Mouse (Mus musculus): ENCODE results near the gene Mrps18a.

Gene Mrps18a

DNA sequence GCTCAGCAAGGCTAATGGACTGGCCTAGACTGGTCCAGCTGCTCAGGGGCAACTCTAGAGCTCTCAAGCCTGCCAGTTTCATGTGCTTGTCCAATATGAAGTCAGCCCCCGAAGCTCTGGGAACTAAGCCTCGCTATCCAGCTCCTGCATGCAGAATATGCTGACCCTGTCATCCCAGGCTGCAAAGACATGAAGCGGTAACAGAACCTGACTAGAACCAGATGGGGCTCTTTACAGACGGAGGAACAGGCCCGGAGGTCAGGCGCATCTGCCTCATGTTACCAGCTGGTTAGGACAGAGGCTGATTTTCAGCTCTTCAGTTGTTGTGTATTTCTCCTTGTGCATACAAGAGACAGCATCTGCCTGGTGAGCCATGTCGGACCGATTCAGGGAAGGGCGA is 8.9 kb upstream of the Mrps18a start:
- no peak for DNase-seq (ENCODE audit: extremely low read depth, low read depth, low spot score)

DNA sequence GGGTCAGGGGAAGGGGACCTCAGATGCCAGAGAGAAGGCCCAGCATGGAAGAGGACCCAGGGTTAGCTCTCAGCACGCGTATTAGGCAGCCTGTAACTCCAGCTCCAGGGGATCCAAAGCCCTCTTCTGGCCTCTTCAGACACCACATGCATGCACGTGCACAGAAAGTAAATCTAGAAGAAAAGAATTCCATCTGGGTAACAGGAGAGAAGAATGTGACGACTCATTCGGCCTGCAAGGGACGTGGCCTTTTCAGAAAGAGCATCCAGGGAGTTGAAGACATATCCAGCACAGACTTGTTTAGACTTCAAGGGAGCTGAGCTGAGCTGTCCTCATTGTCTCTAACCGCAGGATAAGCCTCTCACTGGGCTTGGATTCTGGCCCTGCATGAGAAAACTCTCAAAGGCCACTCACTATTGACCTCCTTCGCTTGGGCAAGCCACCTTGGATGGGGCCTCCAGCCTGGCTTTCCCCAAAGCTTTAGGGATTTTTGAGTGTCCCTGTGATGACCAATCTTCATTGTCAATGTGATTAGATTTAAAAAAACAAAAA is 8.1 kb upstream of the Mrps18a start:
- no peak for DNase-seq (ENCODE audit: extremely low read depth, low read depth, low spot score)

DNA sequence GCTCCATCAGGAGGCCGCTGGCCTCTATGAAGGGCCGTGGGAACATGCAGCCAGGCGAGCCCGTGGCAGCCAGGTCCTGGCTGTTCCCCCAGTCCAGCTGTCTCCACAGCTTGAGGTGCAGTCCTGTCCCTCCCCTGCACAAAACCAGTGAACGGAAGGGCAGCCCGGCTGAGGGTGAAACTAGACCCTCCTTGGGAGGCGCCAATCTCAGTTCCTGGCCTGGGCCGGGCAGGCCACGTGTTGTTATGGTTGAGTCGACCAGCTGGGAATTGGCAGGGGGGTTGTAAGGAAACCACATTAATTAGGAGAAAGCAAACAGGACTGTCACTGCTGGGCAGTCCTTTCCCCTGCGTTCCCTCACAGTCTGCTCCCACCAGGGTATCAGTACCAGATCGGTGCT is 6.3 kb upstream of the Mrps18a start:
- DNase-seq (ENCODE audit: extremely low read depth, low read depth, low spot score): no peak

DNA sequence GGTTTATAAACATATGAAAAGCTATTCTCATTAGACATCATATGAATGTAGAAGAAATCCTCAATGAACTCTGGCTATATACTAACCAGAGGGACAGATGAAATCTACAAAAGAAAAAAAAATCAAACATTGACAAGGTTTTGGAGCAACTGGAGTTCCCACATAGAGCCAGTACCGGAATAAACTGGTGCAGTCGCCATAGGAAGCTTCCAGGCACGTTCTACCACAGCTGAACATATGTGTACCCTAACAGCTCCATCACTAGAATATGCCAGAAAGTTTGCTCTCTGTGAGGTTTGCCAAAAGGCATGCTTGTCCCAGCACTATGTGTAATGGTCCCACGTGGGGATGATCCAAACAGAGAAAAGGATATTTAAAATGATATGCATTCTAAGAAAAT is 2.5 kb upstream of the Mrps18a start:
- no peak for DNase-seq (ENCODE audit: extremely low read depth, low read depth, low spot score)

DNA sequence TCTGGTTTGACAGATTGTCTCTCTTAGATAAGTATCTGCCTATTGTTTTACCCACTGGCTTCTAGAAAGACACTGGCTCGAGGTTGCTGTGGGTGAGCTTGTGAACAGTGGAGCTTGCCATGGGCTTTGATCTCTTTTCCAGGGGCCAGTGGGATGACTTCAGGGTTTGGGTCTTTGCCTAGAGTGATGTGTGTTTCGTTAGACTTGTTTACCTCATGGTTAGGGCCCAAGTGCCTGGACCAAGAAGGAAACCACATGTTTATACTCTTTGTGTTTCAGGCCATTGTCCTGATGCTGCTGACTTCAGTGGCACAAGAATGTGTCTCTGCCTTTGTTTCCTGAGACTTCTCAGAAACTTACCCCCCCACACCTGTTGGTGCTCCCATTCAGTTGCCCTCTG is 4.7 kb downstream of the Mrps18a start:
- no peak for DNase-seq (ENCODE audit: extremely low read depth, low read depth, low spot score)

DNA sequence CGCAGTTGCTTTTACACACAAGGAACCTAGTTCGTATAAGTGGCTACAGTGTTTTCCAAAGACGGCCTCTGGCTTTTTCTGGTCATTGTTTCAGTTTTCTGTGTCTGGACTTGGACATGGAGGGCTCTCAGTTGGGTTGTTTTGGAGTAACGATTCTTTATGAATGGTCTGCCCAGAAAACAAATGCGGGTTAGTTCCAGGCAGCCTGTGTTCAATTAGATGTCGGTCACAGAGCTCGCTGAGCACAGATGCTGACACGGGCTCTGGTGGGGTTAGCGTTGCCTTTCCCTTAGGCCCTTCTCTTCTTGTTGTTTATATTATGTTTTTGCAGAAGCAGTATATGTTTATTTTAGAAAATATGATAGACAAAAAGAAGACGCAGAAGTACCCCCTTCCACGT is 5.4 kb downstream of the Mrps18a start:
- no peak for DNase-seq (ENCODE audit: extremely low read depth, low read depth, low spot score)

DNA sequence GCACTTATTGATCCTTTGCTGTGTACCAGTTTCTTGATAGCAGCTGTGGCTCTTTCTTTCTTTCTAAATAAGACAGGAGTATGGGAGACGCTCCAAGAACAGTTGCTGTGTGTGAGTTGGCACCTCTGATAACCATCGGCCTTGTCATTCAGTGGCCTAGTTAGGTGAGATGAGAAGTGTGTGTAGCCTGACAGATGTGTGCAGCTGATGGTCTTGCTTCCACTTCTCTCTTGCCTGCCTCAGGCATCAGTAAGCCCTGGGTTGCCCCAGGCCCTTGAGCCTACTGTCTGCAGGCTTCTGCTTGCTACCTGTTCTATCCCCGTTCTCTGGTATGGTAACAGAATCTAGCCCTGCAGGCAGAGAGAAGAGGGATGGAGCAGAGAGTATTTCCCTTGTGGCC is 6.1 kb downstream of the Mrps18a start:
- DNase-seq (ENCODE audit: extremely low read depth, low read depth, low spot score): no peak

DNA sequence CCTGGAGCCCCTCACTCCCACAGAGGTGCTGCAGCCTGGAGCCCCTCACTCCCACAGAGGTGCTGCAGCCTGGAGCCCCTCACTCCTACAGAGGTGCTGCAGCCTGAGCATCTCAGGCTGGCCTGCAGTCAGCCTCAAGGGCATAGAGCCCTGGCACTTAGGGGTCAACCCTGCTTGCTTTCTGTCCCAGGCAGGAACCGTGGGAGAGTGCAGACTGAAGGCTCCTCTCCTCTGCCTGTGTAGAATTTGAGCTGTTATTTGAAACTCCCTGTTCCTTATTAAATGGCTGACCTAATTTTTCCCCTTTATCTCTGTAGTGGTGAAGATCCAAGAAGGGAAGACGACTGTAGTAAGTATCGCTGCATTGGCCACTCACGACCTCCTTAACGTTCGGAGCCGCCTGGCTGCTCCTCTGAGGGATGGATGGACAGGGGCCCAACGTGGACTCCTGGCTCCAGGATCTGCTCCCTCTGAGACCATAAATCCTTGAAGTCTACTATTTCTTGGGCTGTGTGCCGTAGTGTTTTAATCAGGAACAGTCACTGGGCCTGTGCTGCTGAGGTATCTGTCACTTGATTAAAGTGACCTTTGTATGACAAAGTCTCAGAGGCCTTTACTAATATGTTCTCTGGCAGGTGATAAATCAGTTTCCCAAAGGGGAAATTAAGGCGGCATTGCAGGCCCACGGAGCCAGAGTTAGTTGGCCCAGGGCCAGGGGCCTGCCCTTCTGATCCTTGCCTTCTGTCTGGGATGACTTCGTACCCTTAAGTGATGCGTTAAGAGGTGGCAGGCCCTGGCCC is 7.0 kb downstream of the Mrps18a start:
- no peak for DNase-seq (ENCODE audit: extremely low read depth, low read depth, low spot score)

DNA sequence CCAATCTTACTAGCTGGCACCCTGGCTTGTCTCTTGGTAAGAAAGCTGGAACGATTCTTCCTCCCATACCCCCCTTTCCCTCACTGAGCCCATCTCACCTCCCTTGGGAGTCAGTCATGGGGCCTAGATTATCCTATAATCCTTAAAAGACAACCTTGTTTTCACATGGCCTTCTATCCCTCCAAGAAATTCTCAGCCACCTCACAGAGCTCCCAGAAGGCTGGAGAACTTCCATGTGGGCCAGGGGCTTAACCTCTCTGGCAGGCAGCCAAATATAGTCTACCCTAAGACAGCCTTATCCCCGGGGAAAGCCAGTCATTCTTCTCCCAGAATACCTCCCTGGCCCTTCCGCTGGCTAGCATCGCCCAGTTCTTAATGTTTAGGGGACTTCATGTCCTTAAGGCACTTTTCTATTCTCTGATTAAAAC is 7.7 kb downstream of the Mrps18a start:
- DNase-seq (ENCODE audit: extremely low read depth, low read depth, low spot score): no peak

DNA sequence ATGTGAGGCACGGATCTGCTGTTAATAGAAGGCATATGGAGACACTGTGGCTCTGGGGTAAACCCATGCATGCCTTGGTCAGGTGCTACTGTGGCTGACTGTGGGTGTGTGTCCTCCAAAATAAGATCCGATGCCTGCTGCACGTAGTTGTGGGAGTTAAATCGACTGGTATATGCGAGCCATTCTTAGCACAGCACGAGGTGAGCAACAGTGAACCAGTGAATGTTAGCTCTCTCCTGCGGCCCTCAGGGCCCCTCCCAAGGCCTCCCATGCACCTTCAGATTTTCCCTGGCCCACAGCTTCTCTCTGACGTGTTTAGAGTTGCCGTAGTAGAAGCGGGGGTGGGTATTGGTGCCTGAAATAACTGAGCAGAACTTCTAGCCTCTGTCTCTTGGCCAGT is 8.9 kb downstream of the Mrps18a start:
- no peak for DNase-seq (ENCODE audit: extremely low read depth, low read depth, low spot score)

DNA sequence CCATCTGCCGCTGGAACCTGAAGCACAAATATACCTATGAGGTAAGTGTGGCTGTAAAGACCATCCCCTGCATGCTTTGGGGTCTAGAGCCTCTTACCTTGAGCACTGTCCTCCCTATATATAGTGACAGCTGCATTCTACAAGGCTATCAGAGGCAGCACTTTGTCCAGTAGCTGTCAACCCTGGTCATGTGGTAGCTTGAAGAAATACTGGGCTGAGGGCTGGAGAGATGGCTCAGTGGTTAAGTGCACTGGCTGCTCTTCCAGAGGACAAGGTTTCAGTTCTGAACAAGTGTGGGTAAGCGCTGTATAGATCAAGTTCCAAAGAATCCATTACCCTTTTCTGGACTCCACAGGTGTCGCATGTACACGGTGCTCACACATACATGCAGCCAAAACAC is 12.0 kb downstream of the Mrps18a start:
- DNase-seq (ENCODE audit: extremely low read depth, low read depth, low spot score): no peak

DNA sequence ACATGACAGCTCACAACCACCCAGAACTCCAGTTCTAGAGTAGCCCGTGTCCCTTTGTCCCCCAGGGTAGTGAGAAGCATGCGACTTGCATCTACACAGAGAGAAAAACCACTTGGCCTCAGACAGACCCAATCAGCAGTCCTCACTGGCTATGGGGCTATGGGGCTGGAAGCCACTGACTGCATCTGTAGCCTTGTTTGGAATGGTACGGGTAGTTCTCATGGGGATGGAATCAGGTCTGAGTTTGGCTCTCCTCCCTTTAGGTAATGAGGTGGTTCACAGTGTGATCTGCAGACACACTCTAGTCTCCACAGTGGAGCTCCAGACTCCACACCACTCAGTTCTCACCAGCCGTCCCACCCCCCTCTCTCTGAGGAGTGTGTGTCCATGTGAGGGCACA is 12.5 kb downstream of the Mrps18a start:
- DNase-seq (ENCODE audit: extremely low read depth, low read depth, low spot score): no peak

DNA sequence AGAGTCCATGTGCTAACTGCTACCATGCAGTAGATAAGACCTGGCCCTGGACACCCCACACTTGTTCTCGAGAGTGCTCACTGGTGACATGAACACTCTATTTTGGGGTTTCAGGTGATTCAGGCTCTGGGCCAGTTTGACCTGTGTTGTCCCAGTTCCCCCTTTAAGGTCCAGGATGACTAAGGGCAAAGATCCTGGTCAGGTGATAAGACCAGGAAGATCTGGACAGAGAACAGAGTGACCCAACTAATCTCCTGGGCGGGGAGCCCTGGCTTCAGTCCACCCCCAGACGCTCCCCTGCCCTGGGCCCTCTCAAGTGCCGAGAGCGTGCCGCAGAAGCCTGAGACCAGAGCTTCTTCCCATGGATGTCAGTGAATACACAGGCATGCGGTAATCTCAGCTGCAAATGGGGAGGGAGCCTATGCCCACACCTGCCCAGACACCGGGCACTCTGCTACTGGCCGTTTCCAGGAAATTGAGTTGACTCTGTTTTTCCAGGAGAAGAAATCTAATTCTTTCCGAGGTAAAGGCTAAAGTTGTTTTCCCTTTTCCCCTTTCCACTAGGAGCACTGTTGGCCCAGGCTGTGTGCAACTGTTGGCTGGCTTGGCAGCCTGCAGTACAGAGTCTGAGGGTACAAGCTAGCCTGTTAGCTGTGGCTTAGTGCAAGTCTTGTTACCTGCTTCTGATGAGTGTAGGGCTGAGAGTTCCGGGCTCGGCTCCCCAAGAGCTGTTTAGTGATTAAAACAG is 13.3 kb downstream of the Mrps18a start:
- DNase-seq (ENCODE audit: extremely low read depth, low read depth, low spot score): no peak

DNA sequence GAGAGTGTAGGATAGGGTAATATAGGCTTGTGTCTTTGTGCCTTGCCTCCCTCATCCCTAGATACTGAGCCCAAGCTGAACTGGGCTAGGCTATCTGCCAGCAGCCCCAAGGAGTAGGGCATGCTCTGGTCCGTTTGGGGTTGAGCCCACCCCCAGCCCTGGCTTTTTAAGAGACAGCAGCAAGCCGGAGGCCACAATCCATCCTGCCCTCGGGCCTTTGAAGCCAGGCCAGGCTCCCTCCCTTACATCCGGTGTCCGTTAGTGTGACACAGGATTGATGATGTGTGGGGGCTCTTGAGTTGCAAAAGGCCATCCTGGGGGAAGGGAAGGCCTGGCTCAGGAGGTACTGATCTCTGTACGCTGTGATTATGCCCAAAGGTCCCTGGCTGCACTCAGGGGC is 15.8 kb downstream of the Mrps18a start:
- no peak for DNase-seq (ENCODE audit: extremely low read depth, low read depth, low spot score)

DNA sequence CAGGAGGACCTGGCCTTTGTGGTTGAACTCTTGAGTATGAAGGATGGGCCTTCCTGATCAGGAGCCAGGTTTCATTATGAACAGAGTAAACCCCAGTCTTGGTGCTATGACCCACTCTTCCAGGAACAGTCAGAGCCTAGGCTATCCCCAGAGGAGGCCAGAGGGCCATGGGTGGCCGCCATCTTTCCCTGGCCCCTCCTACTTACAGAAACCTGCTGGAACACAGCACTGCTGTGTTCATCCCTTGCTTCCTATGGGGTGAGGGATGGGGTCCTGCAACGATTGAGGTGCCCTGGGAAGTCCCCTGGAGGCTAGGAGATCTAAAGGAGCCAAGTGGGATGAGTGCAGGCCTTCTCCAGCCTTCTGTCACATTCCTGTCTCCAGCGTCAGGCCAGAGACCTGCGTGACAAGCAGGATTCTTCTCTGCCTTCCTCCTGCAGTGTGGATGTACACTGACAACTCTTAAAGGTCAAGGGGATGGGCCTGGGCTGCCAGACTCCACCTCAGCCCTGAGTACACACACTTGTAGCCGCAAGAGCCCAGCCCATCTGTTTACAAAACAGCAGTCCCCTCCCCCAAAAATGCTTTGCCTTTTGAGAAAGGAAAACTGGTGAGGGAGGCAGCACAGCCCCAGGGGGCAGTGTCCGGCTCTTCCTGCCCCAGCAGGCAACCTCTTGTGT is 17.2 kb downstream of the Mrps18a start:
- DNase-seq (ENCODE audit: extremely low read depth, low read depth, low spot score): no peak

DNA sequence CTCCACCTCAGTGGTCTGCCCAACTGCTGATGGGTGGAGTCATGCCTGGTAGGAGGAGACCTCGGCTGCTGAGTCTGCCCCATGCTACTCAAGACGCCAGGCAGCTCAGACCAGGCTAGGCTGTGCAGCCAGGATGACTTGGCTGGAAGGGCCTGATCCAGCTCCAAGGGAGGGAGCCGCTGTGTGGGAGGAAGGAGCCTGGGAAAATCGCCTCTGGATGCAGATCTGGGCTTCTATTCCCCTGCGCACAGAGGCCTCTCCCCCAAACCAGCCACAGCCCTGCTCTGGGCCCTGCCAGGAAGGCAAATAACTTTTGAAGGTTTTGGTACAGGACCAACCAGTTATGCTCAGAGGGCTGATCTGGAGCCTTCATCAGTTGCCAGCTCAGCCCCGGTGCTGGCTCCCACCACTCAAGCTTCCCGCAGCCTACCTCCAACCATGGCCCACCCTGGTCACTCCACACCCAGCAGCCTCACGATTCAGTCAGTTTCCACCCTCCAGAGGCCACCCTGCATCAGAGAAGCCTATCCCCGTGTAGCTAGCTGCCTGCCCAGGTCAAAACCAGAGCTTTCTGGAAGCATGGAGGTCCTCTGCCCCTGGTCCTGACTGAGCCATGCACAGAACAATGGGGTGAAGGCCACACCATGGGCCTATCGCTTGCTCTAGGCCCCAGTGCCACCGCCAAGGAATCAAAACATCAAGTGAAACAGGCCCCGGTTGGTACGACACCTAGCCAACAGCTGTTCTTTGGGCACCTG is 19.1 kb downstream of the Mrps18a start:
- no peak for DNase-seq (ENCODE audit: extremely low read depth, low read depth, low spot score)

DNA sequence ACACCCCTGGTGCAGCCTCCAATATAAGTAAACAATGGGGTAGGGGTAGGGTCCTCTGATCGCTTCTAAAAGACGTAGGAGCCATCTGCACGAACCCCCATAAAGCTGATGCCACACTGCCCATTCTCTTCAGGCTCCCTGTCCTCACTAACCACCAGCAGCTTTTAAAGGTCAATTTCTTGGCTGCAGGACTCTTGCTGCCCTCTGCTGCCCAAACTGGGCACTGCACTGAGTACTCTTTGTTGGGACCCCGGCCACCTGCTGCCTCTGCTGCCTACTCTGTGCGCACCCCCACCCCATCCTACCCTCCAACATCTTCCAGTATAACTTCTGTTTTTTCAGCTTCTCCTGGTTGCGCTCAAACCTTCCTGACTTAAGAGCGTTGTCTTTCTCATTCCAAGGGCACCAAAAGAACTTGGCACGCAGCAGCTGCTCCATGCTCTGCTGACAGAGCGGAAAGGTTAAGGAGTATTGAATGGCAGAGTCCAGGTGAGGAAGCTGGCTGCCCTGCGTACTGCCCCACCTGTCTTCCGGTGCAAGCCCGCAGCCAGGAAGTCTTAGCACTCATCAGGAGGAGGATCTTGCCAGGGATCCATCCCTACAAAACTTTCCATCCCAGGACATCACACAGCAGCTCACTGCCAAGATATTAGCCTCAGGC is 21.4 kb downstream of the Mrps18a start:
- no peak for DNase-seq (ENCODE audit: extremely low read depth, low read depth, low spot score)

DNA sequence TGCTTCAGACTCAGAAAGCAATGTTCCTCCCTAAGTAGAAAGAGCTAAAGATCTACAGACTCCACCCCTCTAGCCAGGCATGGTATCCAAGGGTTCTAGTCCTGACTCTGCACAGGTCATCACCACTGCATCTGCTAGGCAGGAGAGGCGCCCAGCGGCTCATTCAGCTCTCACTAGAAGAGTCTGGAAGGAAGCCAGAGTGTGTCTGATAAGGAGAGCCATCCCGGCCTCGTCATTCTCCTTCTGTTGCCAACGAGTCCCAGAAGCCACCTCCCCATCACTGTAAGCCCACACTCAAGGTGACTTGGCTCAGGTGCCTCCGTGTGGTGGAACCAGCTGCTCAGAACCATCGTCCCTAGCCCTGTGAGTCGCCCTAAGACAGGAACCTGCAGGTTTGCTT is 22.1 kb downstream of the Mrps18a start:
- no peak for DNase-seq (ENCODE audit: extremely low read depth, low read depth, low spot score)

DNA sequence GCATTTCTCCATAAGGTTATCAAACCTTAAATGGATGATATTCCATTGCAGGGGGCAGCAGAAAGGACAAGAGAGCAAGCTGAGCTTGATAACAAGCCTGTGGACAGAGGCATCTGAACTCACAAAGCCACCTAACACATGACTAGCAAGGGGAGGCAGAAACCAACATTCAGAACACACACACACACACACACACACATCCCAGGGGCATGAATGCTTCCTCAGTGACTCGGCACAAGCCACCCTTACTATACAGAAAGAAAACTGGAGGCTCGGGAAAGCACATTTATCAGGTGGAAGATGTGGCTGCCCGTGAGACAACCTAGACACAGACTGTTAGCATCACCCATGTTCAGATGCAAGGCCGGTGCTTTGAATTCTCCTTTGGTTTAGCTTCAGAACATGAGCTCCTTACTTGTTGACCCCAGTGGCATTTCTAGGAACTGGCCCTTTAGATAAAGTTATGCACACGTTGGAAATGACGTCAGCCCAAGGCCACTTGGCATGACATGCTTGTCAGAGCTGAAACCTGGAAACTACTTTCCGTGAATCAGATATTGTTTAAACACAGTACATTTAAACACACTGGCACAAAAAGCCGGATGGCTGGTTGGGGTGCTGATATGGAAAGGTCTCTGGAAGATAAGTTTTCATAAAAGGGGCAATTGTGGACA is 27.9 kb downstream of the Mrps18a start:
- no peak for DNase-seq (ENCODE audit: extremely low read depth, low read depth, low spot score)

DNA sequence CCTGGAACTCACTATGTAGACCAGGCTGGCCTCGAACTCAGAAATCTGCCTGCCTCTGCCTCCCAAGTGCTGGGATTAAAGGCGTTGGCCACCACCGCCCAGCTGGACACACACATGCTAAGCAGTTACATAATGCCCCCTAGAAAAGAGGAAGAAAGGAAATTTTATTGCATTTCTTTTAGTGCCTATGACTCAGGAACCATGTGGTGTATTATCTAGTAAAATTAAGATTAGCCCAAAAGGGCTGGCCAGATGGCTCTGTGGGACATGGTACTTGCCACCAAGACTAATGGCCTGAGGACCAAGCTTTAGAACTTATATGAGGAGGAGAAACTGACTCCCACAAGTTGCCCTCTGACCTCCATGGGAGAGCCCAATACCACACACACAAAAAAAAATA is 29.1 kb downstream of the Mrps18a start:
- DNase-seq (ENCODE audit: extremely low read depth, low read depth, low spot score): no peak

Measured in fat pad, adult 2 months (tissue).